13 mouse cellular contexts compared by ENCODE assay signal in genomic region chr2:145438336-145438735, GRCm38 (mm10).
"Had no signal": no experiment of that assay in that cellular context is flagged by ENCODE, and none has a peak within 500 bp of the region (broad histone marks: within the 10 kb centered on the region; RNA-seq: fewer than 3 reads in every experiment).

No protein-coding gene starts in this region.

- H3K27ac ChIP-seq: kidney, postnatal 0 days; layer of hippocampus, adult 2 months; liver, embryonic 13.5 days; macrophage; midbrain, embryonic 12.5 days; midbrain, embryonic 15.5 days had no signal

- DNase-seq: kidney, adult 2 months; kidney, postnatal 25 days; layer of hippocampus, adult 9-11 months; liver, embryonic 13.5 days; lung, embryonic 14.5 days; thymus, adult 18-20 months; thymus, postnatal 36 days had no signal

- ATAC-seq: lung, postnatal 0 days; midbrain, embryonic 15.5 days had no signal

- H3K36me3 ChIP-seq: liver, embryonic 13.5 days; midbrain, embryonic 12.5 days; midbrain, embryonic 15.5 days had no signal

- H3K4me1 ChIP-seq: liver, embryonic 13.5 days; midbrain, embryonic 15.5 days had no signal

- H3K9ac ChIP-seq: liver, embryonic 13.5 days; lung, embryonic 14.5 days; midbrain, embryonic 12.5 days; midbrain, embryonic 15.5 days had no signal

- H3K4me3 ChIP-seq: layer of hippocampus, adult 2 months; liver, embryonic 13.5 days; midbrain, embryonic 12.5 days; midbrain, embryonic 15.5 days had no signal

- H3K27me3 ChIP-seq: liver, embryonic 13.5 days; midbrain, embryonic 12.5 days; midbrain, embryonic 15.5 days had no signal

- H3K4me2 ChIP-seq: liver, embryonic 13.5 days; lung, embryonic 14.5 days; midbrain, embryonic 12.5 days; midbrain, embryonic 15.5 days had no signal

- H3K9me3 ChIP-seq: liver, embryonic 13.5 days; midbrain, embryonic 12.5 days; midbrain, embryonic 15.5 days had no signal
